Mouse (Mus musculus) C2C12 (cell line): ENCODE data around the gene Nfx1.

Source experiments
- CTCF ChIP-seq: IDR thresholded peaks from one replicate; pipeline ENCODE4 v1.5.1; 2011; ENCODE audit not compliant: control insufficient read depth, insufficient read depth, insufficient read length
- MAX ChIP-seq: IDR thresholded peaks from one replicate; pipeline ENCODE4 v1.6.1; 2011; ENCODE audit warnings: mild to moderate bottlenecking, control low read depth
- MYOD1 ChIP-seq: IDR thresholded peaks from one replicate; pipeline ENCODE4 v1.6.1; 2011; ENCODE audit warnings: low read depth; ENCODE audit not compliant: control insufficient read depth, insufficient read length
- MYOG ChIP-seq: IDR thresholded peaks from one replicate; pipeline ENCODE4 v1.6.1; 2011; ENCODE audit not compliant: control insufficient read depth, insufficient read length; ENCODE audit errors: extremely low read depth

DNA sequence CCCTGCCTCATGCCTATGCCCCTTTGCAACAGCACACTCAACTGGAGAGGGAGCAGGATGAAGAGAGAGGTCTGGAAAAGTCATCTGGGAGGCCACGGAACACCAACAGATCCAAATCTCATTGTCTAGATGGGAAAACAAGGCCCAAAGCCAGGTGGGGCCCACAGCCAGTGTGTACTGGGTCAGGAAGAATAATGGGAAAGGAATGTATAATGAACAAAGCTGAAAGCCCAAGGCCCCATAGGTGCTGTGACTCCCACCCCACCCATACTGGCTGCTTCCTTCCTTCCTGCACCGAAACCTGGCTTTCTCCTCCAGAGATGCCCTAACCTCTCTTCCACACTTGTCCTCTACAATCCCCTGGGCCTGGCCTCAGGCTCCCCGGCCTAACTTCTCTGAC is 60.5 kb downstream of the Nfx1 start:
- TF ChIP-seq CTCF (no peak), MAX (no peak), MYOG (no peak), MYOD1 (no peak)
